ENCODE assay signal across 21 mouse cellular contexts in genomic region chr1:185779604-185780003, GRCm38 (mm10).
"Had no signal": no experiment of that assay in that cellular context is flagged by ENCODE, and none has a peak within 500 bp of the region (broad histone marks: within the 10 kb centered on the region; RNA-seq: fewer than 3 reads in every experiment).

No protein-coding gene starts in this region.

- H3K27ac ChIP-seq: limb, embryonic 12.5 days; limb, embryonic 15.5 days; liver, embryonic 14.5 days; lung, embryonic 15.5 days; midbrain, embryonic 12.5 days; stomach, embryonic 15.5 days had no signal

- H3K36me3 ChIP-seq: limb, embryonic 12.5 days; limb, embryonic 15.5 days; lung, embryonic 15.5 days; midbrain, embryonic 12.5 days; stomach, embryonic 15.5 days had no signal

- H3K9ac ChIP-seq: limb, embryonic 12.5 days; limb, embryonic 15.5 days; liver, embryonic 14.5 days; liver, postnatal 0 days; lung, embryonic 15.5 days; midbrain, embryonic 12.5 days; stomach, embryonic 15.5 days had no signal

- H3K4me3 ChIP-seq: limb, embryonic 12.5 days; limb, embryonic 15.5 days; lung, embryonic 15.5 days; midbrain, embryonic 12.5 days; stomach, embryonic 15.5 days had no signal

- H3K27me3 ChIP-seq: limb, embryonic 12.5 days; limb, embryonic 15.5 days; lung, embryonic 15.5 days; midbrain, embryonic 12.5 days; stomach, embryonic 15.5 days had no signal

- H3K9me3 ChIP-seq: limb, embryonic 12.5 days; limb, embryonic 15.5 days; lung, embryonic 15.5 days; midbrain, embryonic 12.5 days; stomach, embryonic 15.5 days had no signal

- ATAC-seq: intestine, embryonic 16.5 days; liver, postnatal 0 days; midbrain, embryonic 16.5 days had no signal

- H3K4me1 ChIP-seq: lung, embryonic 15.5 days; midbrain, embryonic 12.5 days; stomach, embryonic 15.5 days had no signal

- DNase-seq: kidney, adult 18-20 months; kidney, adult 9 months; kidney, postnatal 14 days; kidney, postnatal 4 days; left cerebral cortex, postnatal 4 days; liver, postnatal 0 days; lung, postnatal 14 days; lung, postnatal 4 days; retina, postnatal 1 day; right cerebral cortex, postnatal 25 days; spleen, adult 18-20 months; thymus, postnatal 25 days had no signal

- H3K4me2 ChIP-seq: limb, embryonic 12.5 days; limb, embryonic 15.5 days; liver, embryonic 11.5 days; lung, embryonic 15.5 days; midbrain, embryonic 12.5 days; stomach, embryonic 15.5 days had no signal
